Mouse (Mus musculus) forebrain, embryonic 16.5 days (tissue): Measurements from ENCODE around the gene Dennd2a. TPM values are rescaled to one million over a fixed set of nuclear protein-coding genes. Genes with fewer than 3 reads are reported as not detected.

Source experiments
- ATAC-seq: fragments of 200-750 bp; cut with Nextera tagmentation; 2 replicates; pipeline ENCODE4 v1.8.0; 2017; ENCODE audit warnings: mild to moderate bottlenecking, moderate library complexity
- H3K27ac ChIP-seq: fragments of 300-500 bp; sonication (generic); 2 replicates; pipeline ENCODE4 v1.5.1; 2014; ENCODE audit warnings: low read length, control low read depth
- H3K27me3 ChIP-seq: fragments of 300-500 bp; sonication (generic); replicated peaks from 2 replicates; pipeline ENCODE4 v1.6.1; 2014; ENCODE audit warnings: low read length; ENCODE audit not compliant: control insufficient read depth, insufficient read depth
- H3K36me3 ChIP-seq: fragments of 300-500 bp; sonication (generic); 2 replicates; pipeline ENCODE4 v1.6.1; 2014; ENCODE audit not compliant: control insufficient read depth, insufficient read depth
- H3K4me1 ChIP-seq: fragments of 300-500 bp; sonication (generic); replicated peaks from 2 replicates; pipeline ENCODE4 v1.6.1; 2014; ENCODE audit warnings: low read length; ENCODE audit not compliant: control insufficient read depth, insufficient read depth
- H3K4me2 ChIP-seq: fragments of 300-500 bp; sonication (generic); 2 replicates; pipeline ENCODE4 v1.6.1; 2014; ENCODE audit warnings: mild to moderate bottlenecking, low read length, control low read depth
- H3K4me3 ChIP-seq: fragments of 300-500 bp; sonication (generic); replicated peaks from 2 replicates; pipeline ENCODE4 v1.5.1; 2014; ENCODE audit warnings: mild to moderate bottlenecking, low read length, control low read depth
- H3K9ac ChIP-seq: fragments of 300-500 bp; sonication (generic); replicated peaks from 2 replicates; pipeline ENCODE4 v1.6.1; 2014; ENCODE audit warnings: low read depth, low read length, control low read depth
- H3K9me3 ChIP-seq: fragments of 300-500 bp; sonication (generic); 2 replicates; pipeline ENCODE4 v1.6.1; 2016; ENCODE audit warnings: low read length; ENCODE audit not compliant: control insufficient read depth
- WGBS: fragments of 180-500 bp; shearing (Covaris S2); extraction: QIAGEN DNeasy Blood & Tissue Kit; methylation state at CpG from one replicate; pipeline ENCODE4 v1.1.7; 2014; 5-methylcytosine and 5-hydroxymethylcytosine counted together
- polyA plus RNA-seq: library from polyadenylated mRNA; unstranded; fragments of >200 nt; fragmentation: Nextera tagmentation; extraction: Ambion mirVana; gene quantifications from 2 replicates; pipeline ENCODE4 v1.2.1, GENCODE M21; 2015

Gene Dennd2a
- polyA plus RNA-seq, 1 experiment from 2014 or later = 13.1 TPM

DNA sequence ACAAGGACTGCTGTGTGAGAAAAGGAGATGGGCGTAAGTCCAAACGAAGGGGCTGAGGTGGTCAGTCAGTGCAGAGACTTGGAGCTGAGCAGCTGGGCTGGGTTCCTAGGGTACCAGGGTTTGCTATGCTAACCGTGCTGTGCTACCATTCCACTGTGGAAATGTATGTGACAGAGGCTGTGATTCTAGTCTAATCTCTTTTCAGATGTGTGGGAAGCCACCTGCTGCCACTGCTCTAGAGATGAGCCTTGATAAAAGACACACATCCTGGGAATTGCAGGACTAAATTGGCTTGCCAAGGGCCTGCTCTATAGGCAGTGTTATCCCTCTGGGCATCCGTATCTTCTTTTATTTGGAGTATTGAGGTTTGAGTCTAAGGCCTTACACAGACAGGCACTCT lies 60.5 kb downstream of the Dennd2a start:
- no peak overlapping the region for H3K4me3 ChIP-seq
- no peak overlapping the region for H3K9ac ChIP-seq
- WGBS = 86% methylated on average over 4 of the region's 4 CpGs
- no peaks in the 10 kb centered on the region for H3K9me3 ChIP-seq
- no peak for ATAC-seq
- peaks cover 8% of the 10 kb centered on the region for H3K4me1 ChIP-seq
- H3K4me2 ChIP-seq = no peak overlapping the region
- H3K36me3 ChIP-seq = peaks cover 3% of the 10 kb centered on the region; the same call in 1 of the 2 replicates
- no peaks in the 10 kb centered on the region for H3K27me3 ChIP-seq
- no peak overlapping the region for H3K27ac ChIP-seq

- 30% methylated on average over 12 of the region's 12 CpGs for WGBS
- H3K27me3 ChIP-seq = no peaks in the 10 kb centered on the region
- no peak overlapping the region for H3K9ac ChIP-seq
- peak; percentile 78 for ATAC-seq
- no peak overlapping the region for H3K4me2 ChIP-seq
- H3K9me3 ChIP-seq = no peaks in the 10 kb centered on the region
- no peak overlapping the region for H3K4me3 ChIP-seq
- no peak overlapping the region for H3K27ac ChIP-seq
- H3K4me1 ChIP-seq = peaks cover 13% of the 10 kb centered on the region
- peaks cover 6% of the 10 kb centered on the region; the same call in 1 of the 2 replicates for H3K36me3 ChIP-seq
Measured at GRCm38 (mm10) chr6:39493129-39493714, 64.4 kb downstream of the Dennd2a start.

- Histone ChIP-seq H3K27ac (no peak overlapping the region), H3K4me1 (peaks cover 13% of the 10 kb centered on the region), H3K4me3 (no peak overlapping the region), H3K27me3 (no peaks in the 10 kb centered on the region), H3K36me3 (peaks cover 6% of the 10 kb centered on the region), H3K9me3 (no peaks in the 10 kb centered on the region), H3K9ac (no peak overlapping the region), H3K4me2 (no peak overlapping the region)
- WGBS = 91% methylated on average over 4 of the region's 4 CpGs
- ATAC-seq = no peak
Measured at GRCm38 (mm10) chr6:39492161-39492560, 65.5 kb downstream of the Dennd2a start.

DNA sequence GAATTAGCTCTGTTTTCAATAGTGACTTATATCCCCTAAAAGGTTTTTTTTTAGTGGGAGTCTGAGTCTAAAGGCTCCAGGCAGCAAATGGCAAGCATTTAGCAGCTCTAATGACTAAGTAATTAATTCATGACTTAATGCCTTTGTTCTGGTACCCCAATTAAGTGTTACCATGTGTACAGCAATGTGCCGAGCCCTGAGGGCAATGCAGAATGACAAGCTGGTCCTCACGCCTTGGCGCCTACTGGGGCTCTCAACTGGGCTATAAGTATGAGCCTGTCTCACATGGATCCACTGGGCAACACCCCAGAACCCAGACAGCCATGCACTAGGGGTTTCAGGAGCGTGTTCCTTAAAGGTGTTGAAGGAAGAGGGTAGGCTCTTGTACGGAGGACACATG lies 66.5 kb downstream of the Dennd2a start:
- peak; percentile 77 for ATAC-seq
- Histone ChIP-seq H3K27me3 (no peaks in the 10 kb centered on the region), H3K4me1 (peaks cover 13% of the 10 kb centered on the region), H3K9me3 (no peaks in the 10 kb centered on the region), H3K4me2 (no peak overlapping the region), H3K4me3 (no peak overlapping the region), H3K27ac (peak overlapping the region; percentile 62), H3K36me3 (peaks cover 4% of the 10 kb centered on the region), H3K9ac (no peak overlapping the region)
- WGBS = 31% methylated on average over 5 of the region's 5 CpGs

DNA sequence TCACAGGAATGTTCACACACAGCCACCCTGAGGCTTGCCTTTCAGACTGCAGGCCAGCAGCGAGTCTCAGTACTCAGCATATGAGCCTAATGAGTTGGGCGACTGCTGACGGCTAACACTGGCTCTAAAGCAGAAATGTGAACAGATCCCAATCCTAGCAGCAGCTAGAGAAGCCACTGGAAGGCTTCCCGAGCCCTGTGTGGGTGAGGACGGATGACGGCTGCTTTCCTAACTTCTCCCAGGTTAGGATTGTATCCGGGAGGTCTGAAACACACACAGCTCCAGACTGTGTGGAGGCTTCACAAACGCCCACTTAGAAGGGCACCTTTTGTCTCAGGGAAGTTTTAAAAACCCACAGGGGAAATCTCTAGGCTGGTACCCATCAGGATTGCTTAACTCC lies 69.4 kb downstream of the Dennd2a start:
- no peak overlapping the region for H3K4me2 ChIP-seq
- 90% methylated on average over 8 of the region's 8 CpGs for WGBS
- no peak overlapping the region for H3K4me3 ChIP-seq
- H3K27ac ChIP-seq = no peak overlapping the region
- H3K36me3 ChIP-seq = peaks cover 8% of the 10 kb centered on the region
- H3K4me1 ChIP-seq = peaks cover 12% of the 10 kb centered on the region
- no peak for ATAC-seq
- H3K9me3 ChIP-seq = no peaks in the 10 kb centered on the region
- no peak overlapping the region for H3K9ac ChIP-seq
- no peaks in the 10 kb centered on the region for H3K27me3 ChIP-seq

DNA sequence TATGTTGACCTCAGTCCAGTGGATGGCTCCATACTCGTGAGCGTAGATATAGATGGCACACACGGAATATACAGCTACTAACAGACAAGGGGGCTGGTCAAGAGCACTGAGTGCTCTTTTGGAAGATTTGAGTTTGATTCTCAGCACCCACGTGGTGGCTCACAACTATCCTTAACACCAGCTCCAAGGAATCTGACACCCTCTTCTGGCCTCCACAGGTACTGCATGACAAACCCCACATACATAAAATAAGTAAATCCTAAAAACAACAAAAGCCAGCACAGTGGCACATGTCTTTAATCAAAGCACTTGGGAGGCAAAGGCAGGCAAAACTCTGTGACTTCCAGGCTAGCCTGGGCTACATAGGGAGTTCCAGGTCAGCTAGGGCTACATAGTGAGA lies 74.0 kb downstream of the Dennd2a start:
- WGBS = 94% methylated on average over 4 of the region's 4 CpGs

GRCm38 (mm10) chr6:39478509-39479150 lies 79.0 kb downstream of the Dennd2a start:
- H3K9ac ChIP-seq = no peak overlapping the region

More for the DNA sequence above, 74.0 kb downstream of the Dennd2a start:
- no peak for ATAC-seq
- no peaks in the 10 kb centered on the region for H3K27me3 ChIP-seq
- peaks cover 20% of the 10 kb centered on the region for H3K36me3 ChIP-seq
- no peak overlapping the region for H3K27ac ChIP-seq
- H3K9me3 ChIP-seq = no peaks in the 10 kb centered on the region
- H3K4me2 ChIP-seq = no peak overlapping the region
- no peak overlapping the region for H3K4me3 ChIP-seq
- H3K9ac ChIP-seq = no peak overlapping the region
- H3K4me1 ChIP-seq = peaks cover 4% of the 10 kb centered on the region; the same call in 1 of the 2 replicates

DNA sequence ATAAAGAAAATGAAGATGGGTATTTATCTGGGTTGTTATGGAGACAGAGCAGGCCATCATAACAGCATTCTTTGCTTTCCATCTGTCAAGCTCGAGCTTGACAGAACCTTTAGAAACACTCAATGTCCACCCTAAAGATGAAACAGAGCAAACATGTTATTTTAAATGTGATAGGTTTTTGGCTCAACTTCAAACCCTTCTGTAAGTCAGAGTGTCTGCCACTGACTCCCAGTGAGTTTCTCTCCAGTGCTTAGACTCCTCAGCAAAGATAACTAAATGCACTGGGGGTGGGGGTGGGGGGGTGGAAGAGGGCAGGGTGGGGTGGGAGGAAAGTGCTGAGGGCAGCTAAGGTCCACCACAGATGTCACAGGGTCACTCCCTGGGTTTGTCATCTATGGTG lies 81.0 kb downstream of the Dennd2a start:
- H3K27ac ChIP-seq = no peak overlapping the region

More at GRCm38 (mm10) chr6:39478509-39479150, 79.0 kb downstream of the Dennd2a start:
- Histone ChIP-seq H3K36me3 (peaks cover 16% of the 10 kb centered on the region), H3K4me1 (peaks cover 7% of the 10 kb centered on the region; the same call in 1 of the 2 replicates), H3K27ac (peak overlapping the region; percentile 61), H3K27me3 (no peaks in the 10 kb centered on the region), H3K9me3 (no peaks in the 10 kb centered on the region), H3K4me3 (no peak overlapping the region), H3K4me2 (no peak overlapping the region)
- ATAC-seq = peak; percentile 79
- 38% methylated on average over 8 of the region's 8 CpGs for WGBS

DNA sequence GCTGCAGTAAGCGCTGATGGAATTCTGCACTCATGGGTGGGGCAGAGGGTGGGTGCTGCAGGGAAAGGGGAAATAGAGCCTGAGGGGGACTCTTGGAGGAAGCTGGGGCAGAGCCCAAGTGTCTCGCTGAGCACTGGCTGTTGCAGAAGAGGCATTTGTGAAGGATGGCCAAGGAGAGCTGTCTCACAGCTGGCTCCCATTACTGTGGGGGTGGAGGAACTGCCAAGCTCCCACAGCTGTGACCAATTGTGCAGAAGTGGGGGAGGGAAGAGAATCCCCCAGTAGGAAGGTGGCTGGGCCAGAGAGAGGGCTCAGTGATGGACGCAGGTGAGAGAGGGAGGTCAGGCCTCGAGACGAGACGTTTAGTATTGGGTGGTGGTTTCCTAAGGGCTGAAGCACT lies 83.2 kb downstream of the Dennd2a start:
- Histone ChIP-seq H3K4me3 (no peak overlapping the region), H3K9me3 (no peaks in the 10 kb centered on the region), H3K9ac (no peak overlapping the region), H3K4me1 (peaks cover 7% of the 10 kb centered on the region; the same call in 1 of the 2 replicates), H3K36me3 (peaks cover 5% of the 10 kb centered on the region; the same call in 1 of the 2 replicates), H3K27me3 (no peaks in the 10 kb centered on the region), H3K27ac (no peak overlapping the region), H3K4me2 (no peak overlapping the region)
- WGBS = 79% methylated on average over 6 of the region's 6 CpGs
- 0 out of 2 replicates have a peak, but pooled peaks have one; percentile 51 for ATAC-seq

More for the DNA sequence above, 81.0 kb downstream of the Dennd2a start:
- no peak overlapping the region for H3K4me2 ChIP-seq
- 70% methylated on average over 1 of the region's 1 CpGs for WGBS
- peaks cover 5% of the 10 kb centered on the region for H3K36me3 ChIP-seq
- H3K27me3 ChIP-seq = no peaks in the 10 kb centered on the region
- no peak overlapping the region for H3K4me3 ChIP-seq
- no peaks in the 10 kb centered on the region for H3K9me3 ChIP-seq
- H3K4me1 ChIP-seq = peaks cover 7% of the 10 kb centered on the region; the same call in 1 of the 2 replicates
- no peak for ATAC-seq
- H3K9ac ChIP-seq = no peak overlapping the region
